Mouse (Mus musculus) C2C12 (cell line): ENCODE results near the gene Higd1c.

ENCODE experiments used
- CEBPB ChIP-seq: IDR thresholded peaks from one replicate; pipeline ENCODE4 v1.6.1; 2011; ENCODE audit warnings: low read depth, mild to moderate bottlenecking, control low read depth, moderate library complexity
- CTCF ChIP-seq: IDR thresholded peaks from one replicate; pipeline ENCODE4 v1.5.1; 2011; ENCODE audit not compliant: control insufficient read depth, insufficient read depth, insufficient read length
- MAX ChIP-seq: IDR thresholded peaks from one replicate; pipeline ENCODE4 v1.6.1; 2011; ENCODE audit warnings: mild to moderate bottlenecking, control low read depth
- MYOG ChIP-seq: IDR thresholded peaks from one replicate; pipeline ENCODE4 v1.6.1; 2011; ENCODE audit not compliant: control insufficient read depth, insufficient read length; ENCODE audit errors: extremely low read depth
- USF1 ChIP-seq: IDR thresholded peaks from one replicate; pipeline ENCODE4 v1.6.1; 2011; ENCODE audit warnings: low read depth, mild to moderate bottlenecking, control low read depth, moderate library complexity

DNA sequence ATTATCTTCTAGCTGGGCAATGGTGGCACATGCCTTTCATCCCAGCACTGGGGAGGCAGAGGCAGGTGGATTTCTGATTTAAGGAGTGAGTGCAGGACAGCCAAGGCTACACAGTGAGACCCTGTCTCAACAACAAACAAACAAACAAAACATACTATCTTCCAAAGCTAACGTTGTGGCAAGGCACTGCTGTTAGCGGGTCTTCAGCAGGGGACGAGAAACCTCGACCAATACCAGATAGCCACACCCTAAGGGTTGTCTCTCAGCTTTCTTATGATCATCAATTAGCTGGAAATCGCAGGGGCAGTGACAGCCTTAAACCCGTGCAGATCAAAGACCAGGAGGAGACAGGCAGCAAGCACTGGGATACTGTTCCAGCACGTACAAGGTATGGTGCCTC lies at the start of gene Higd1c:
- no peak for TF ChIP-seq CEBPB
- TF ChIP-seq MYOG: no peak
- no peak for TF ChIP-seq MAX
- TF ChIP-seq CTCF: no peak
- no peak for TF ChIP-seq USF1
